In the genomic region with DNA sequence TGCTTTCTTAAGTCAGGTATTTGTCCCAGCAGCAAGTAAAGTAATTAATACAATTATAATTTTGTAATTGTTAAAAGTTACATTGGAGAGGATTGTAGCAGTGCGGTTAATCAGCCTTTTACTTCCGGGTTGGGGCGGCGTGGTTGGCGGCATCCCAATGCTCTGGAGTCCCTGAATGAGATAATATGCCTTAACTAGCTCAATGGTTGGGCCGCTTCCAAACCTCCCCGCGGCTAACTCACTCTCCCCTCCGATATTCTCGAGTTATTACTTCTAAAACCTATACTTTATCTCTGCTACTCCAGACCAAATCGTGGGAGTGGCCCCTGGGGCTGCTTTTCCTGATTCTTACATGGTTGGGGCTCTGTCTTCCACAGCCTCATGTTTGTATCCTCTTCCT, we compare ENCODE assay signal across 19 mouse cellular contexts. TPM values are rescaled to one million over a fixed set of nuclear protein-coding genes. Genes with fewer than 3 reads are reported as not detected.
A peak's percentile ranks its signal among the peaks of the same experiment; 100 is the strongest.
DNase-seq lines count a peak whose midpoint lies in the region; ATAC-seq lines count a peak whose summit lies in the region.
"Had no signal": no experiment of that assay in that cellular context is flagged by ENCODE, and none has a peak within 500 bp of the region (broad histone marks: within the 10 kb centered on the region; RNA-seq: fewer than 3 reads in every experiment).

No protein-coding gene starts in this region.

- no peak overlapping the region for H3K4me3 ChIP-seq in heart, embryonic 12.5 days
- no peak overlapping the region for H3K4me3 ChIP-seq in heart, embryonic 10.5 days
- no peak overlapping the region for H3K4me3 ChIP-seq in heart, embryonic 13.5 days
- H3K4me3 ChIP-seq in midbrain, embryonic 16.5 days (ENCODE audit: low read depth, low read length), result no peak overlapping the region
- H3K4me3 ChIP-seq: hindbrain, embryonic 13.5 days; limb, embryonic 15.5 days had no signal

- ATAC-seq in heart, embryonic 12.5 days (ENCODE audit: insufficient number of reproducible peaks, low FRiP score), result no peak
- ATAC-seq in heart, embryonic 13.5 days (ENCODE audit: extremely low read depth, insufficient number of reproducible peaks, low FRiP score, low TSS enrichment), result no peak
- peak; percentile 55 for ATAC-seq in megakaryocyte-erythroid progenitor cell, adult 5-6 weeks (replicated peaks; ENCODE audit: low FRiP score, low TSS enrichment, poor library complexity, severe bottlenecking)
- no peak for ATAC-seq in midbrain, embryonic 16.5 days
- ATAC-seq: intestine, postnatal 0 days had no signal

- H3K27me3 ChIP-seq in heart, embryonic 12.5 days (replicated peaks), result peaks cover 4% of the 10 kb centered on the region; the same call in 1 of the 2 replicates
- H3K27me3 ChIP-seq in heart, embryonic 10.5 days (ENCODE audit: insufficient read depth, poor library complexity, severe bottlenecking), result 0 out of 2 replicates have a peak, but pooled peaks cover 6% of the 10 kb centered on the region
- peaks cover 13% of the 10 kb centered on the region; the same call in 1 of the 2 replicates for H3K27me3 ChIP-seq in heart, embryonic 13.5 days (replicated peaks)
- H3K27me3 ChIP-seq in midbrain, embryonic 16.5 days (ENCODE audit: control insufficient read depth, insufficient read depth, low read depth, low read length), result no peaks in the 10 kb centered on the region
- H3K27me3 ChIP-seq: hindbrain, embryonic 13.5 days; limb, embryonic 15.5 days had no signal

- H3K27ac ChIP-seq in heart, embryonic 12.5 days (ENCODE audit: poor library complexity, severe bottlenecking), result no peak overlapping the region
- H3K27ac ChIP-seq in heart, embryonic 10.5 days, result no peak overlapping the region
- H3K27ac ChIP-seq in heart, embryonic 13.5 days (replicated peaks), result no peak overlapping the region
- no peak overlapping the region for H3K27ac ChIP-seq in midbrain, embryonic 16.5 days (ENCODE audit: low read length)
- H3K27ac ChIP-seq: hindbrain, embryonic 13.5 days; limb, embryonic 15.5 days had no signal

- H3K4me2 ChIP-seq in heart, embryonic 12.5 days, result peak overlapping the region; percentile 8; the same call in 1 of the 2 replicates
- H3K4me2 ChIP-seq in heart, embryonic 13.5 days, result peak overlapping the region; percentile 26; the same call in 1 of the 2 replicates
- no peak overlapping the region for H3K4me2 ChIP-seq in midbrain, embryonic 16.5 days (ENCODE audit: low read length)
- H3K4me2 ChIP-seq: hindbrain, embryonic 13.5 days; limb, embryonic 15.5 days had no signal

- no peaks in the 10 kb centered on the region for H3K9me3 ChIP-seq in heart, embryonic 12.5 days (replicated peaks)
- no peaks in the 10 kb centered on the region for H3K9me3 ChIP-seq in heart, embryonic 10.5 days
- H3K9me3 ChIP-seq in heart, embryonic 13.5 days, result no peaks in the 10 kb centered on the region
- H3K9me3 ChIP-seq in midbrain, embryonic 16.5 days (replicated peaks; ENCODE audit: control insufficient read depth, low read length, poor library complexity, severe bottlenecking), result no peaks in the 10 kb centered on the region
- H3K9me3 ChIP-seq: hindbrain, embryonic 13.5 days; limb, embryonic 15.5 days had no signal

- no peaks in the 10 kb centered on the region for H3K36me3 ChIP-seq in heart, embryonic 12.5 days
- no peaks in the 10 kb centered on the region for H3K36me3 ChIP-seq in heart, embryonic 10.5 days
- no peaks in the 10 kb centered on the region for H3K36me3 ChIP-seq in heart, embryonic 13.5 days
- H3K36me3 ChIP-seq in midbrain, embryonic 16.5 days (ENCODE audit: control insufficient read depth, insufficient read depth, low read length), result no peaks in the 10 kb centered on the region
- H3K36me3 ChIP-seq: hindbrain, embryonic 13.5 days; limb, embryonic 15.5 days had no signal

- no peak overlapping the region for H3K9ac ChIP-seq in heart, embryonic 12.5 days
- H3K9ac ChIP-seq in heart, embryonic 13.5 days, result no peak overlapping the region
- no peak overlapping the region for H3K9ac ChIP-seq in midbrain, embryonic 16.5 days (ENCODE audit: low read depth, low read length)
- H3K9ac ChIP-seq: hindbrain, embryonic 13.5 days; limb, embryonic 15.5 days had no signal

- WGBS in heart, embryonic 12.5 days, result 57% methylated on average over 11 of the region's 11 CpGs
- 64% methylated on average over 11 of the region's 11 CpGs for WGBS in heart, embryonic 10.5 days
- 52% methylated on average over 11 of the region's 11 CpGs for WGBS in heart, embryonic 13.5 days
- whole genome bisulfite sequencing in midbrain, embryonic 16.5 days, result 77% methylated on average over 11 of the region's 11 CpGs

- no peaks in the 10 kb centered on the region for H3K4me1 ChIP-seq in heart, embryonic 12.5 days (replicated peaks)
- no peaks in the 10 kb centered on the region for H3K4me1 ChIP-seq in heart, embryonic 10.5 days
- H3K4me1 ChIP-seq in heart, embryonic 13.5 days, result no peaks in the 10 kb centered on the region
- H3K4me1 ChIP-seq in midbrain, embryonic 16.5 days (ENCODE audit: control insufficient read depth, insufficient read depth, low read length), result no peaks in the 10 kb centered on the region
- H3K4me1 ChIP-seq: hindbrain, embryonic 13.5 days; limb, embryonic 15.5 days had no signal

- DNase-seq in adrenal gland, postnatal 10 days, result peak; percentile 13
- no peak for DNase-seq in adrenal gland, postnatal 14 days
- no peak for DNase-seq in heart, embryonic 10.5 days (ENCODE audit: low spot score)
- no peak for DNase-seq in kidney, postnatal 10 days
- DNase-seq: adrenal gland, adult 2 months; cerebellum, postnatal 14 days; kidney, postnatal 4 days; lung, adult 18-20 months; right cerebral cortex, postnatal 14 days had no signal

RNA-seq across cellular contexts. Expression of a gene that starts 1.0 kb away (rescaled TPM):
- total RNA-seq in adrenal gland, postnatal 10 days (2021), result not detected
- total RNA-seq in adrenal gland, postnatal 14 days (2021), result not detected in 2 replicates
- not detected in 2 replicates for polyA plus RNA-seq in heart, embryonic 12.5 days (2016; fragmentation: Nextera tagmentation; extraction: Ambion mirVana)
- not detected in 2 replicates for polyA plus RNA-seq in heart, embryonic 10.5 days (2016; fragmentation: Nextera tagmentation; extraction: Ambion mirVana)
- not detected in 2 replicates for polyA plus RNA-seq in heart, embryonic 13.5 days (2015; fragmentation: Nextera tagmentation; extraction: Ambion mirVana)
- total RNA-seq in megakaryocyte-erythroid progenitor cell, adult 5-6 weeks (2014; fragmentation: Nextera tagmentation), result not detected in 2 replicates
- total RNA-seq in megakaryocyte-erythroid progenitor cell, adult 5-6 weeks (2017), result not detected in 2 replicates
- not detected in 2 replicates for polyA plus RNA-seq in midbrain, embryonic 16.5 days (2015; fragmentation: Nextera tagmentation; extraction: Ambion mirVana)
- total RNA-seq: adrenal gland, adult 2 months; CH12.LX; left cerebral cortex, adult 8-10 months had no signal
- polyA plus RNA-seq: adrenal gland, adult 2 months; hindbrain, embryonic 13.5 days; intestine, postnatal 0 days; limb, embryonic 15.5 days; neural tube, embryonic 14.5 days had no signal

RNA-seq across cellular contexts. Expression of a gene that starts 8.0 kb away (rescaled TPM):
- not detected for total RNA-seq in adrenal gland, postnatal 10 days (2021)
- total RNA-seq in adrenal gland, postnatal 14 days (2021), result not detected in 2 replicates
- not detected in 2 replicates for polyA plus RNA-seq in heart, embryonic 12.5 days (2016; fragmentation: Nextera tagmentation; extraction: Ambion mirVana)
- polyA plus RNA-seq in heart, embryonic 10.5 days (2016; fragmentation: Nextera tagmentation; extraction: Ambion mirVana), result not detected in 2 replicates
- 0.08 TPM in 1 of 2 replicates, not detected in the other for polyA plus RNA-seq in heart, embryonic 13.5 days (2015; fragmentation: Nextera tagmentation; extraction: Ambion mirVana)
- not detected in 2 replicates for total RNA-seq in megakaryocyte-erythroid progenitor cell, adult 5-6 weeks (2014; fragmentation: Nextera tagmentation)
- total RNA-seq in megakaryocyte-erythroid progenitor cell, adult 5-6 weeks (2017), result not detected in 2 replicates
- polyA plus RNA-seq in midbrain, embryonic 16.5 days (2015; fragmentation: Nextera tagmentation; extraction: Ambion mirVana), result 0.35 and 0.70 TPM in 2 replicates
- total RNA-seq: adrenal gland, adult 2 months had no signal
- polyA plus RNA-seq: adrenal gland, adult 2 months had no signal

RNA-seq across cellular contexts. Expression of a gene that starts 17.0 kb away (rescaled TPM):
- total RNA-seq in adrenal gland, postnatal 10 days (2021), result not detected
- total RNA-seq in adrenal gland, postnatal 14 days (2021), result not detected in 2 replicates
- polyA plus RNA-seq in heart, embryonic 12.5 days (2016; fragmentation: Nextera tagmentation; extraction: Ambion mirVana), result not detected in 2 replicates
- polyA plus RNA-seq in heart, embryonic 10.5 days (2016; fragmentation: Nextera tagmentation; extraction: Ambion mirVana), result not detected in 2 replicates
- polyA plus RNA-seq in heart, embryonic 13.5 days (2015; fragmentation: Nextera tagmentation; extraction: Ambion mirVana), result not detected in 2 replicates
- not detected in 2 replicates for total RNA-seq in megakaryocyte-erythroid progenitor cell, adult 5-6 weeks (2014; fragmentation: Nextera tagmentation)
- not detected in 2 replicates for total RNA-seq in megakaryocyte-erythroid progenitor cell, adult 5-6 weeks (2017)
- 0.28 TPM in 1 of 2 replicates, not detected in the other for polyA plus RNA-seq in midbrain, embryonic 16.5 days (2015; fragmentation: Nextera tagmentation; extraction: Ambion mirVana)
- total RNA-seq: adrenal gland, adult 2 months; CH12.LX; left cerebral cortex, adult 8-10 months had no signal
- polyA plus RNA-seq: adrenal gland, adult 2 months; hindbrain, embryonic 13.5 days; intestine, postnatal 0 days; neural tube, embryonic 14.5 days had no signal

RNA-seq across cellular contexts. Expression of a gene that starts 26.7 kb away (rescaled TPM):
- not detected for total RNA-seq in adrenal gland, postnatal 10 days (2021)
- not detected in 2 replicates for total RNA-seq in adrenal gland, postnatal 14 days (2021)
- polyA plus RNA-seq in heart, embryonic 12.5 days (2016; fragmentation: Nextera tagmentation; extraction: Ambion mirVana), result not detected in 2 replicates
- polyA plus RNA-seq in heart, embryonic 10.5 days (2016; fragmentation: Nextera tagmentation; extraction: Ambion mirVana), result not detected in 2 replicates
- polyA plus RNA-seq in heart, embryonic 13.5 days (2015; fragmentation: Nextera tagmentation; extraction: Ambion mirVana), result not detected in 2 replicates
- total RNA-seq in megakaryocyte-erythroid progenitor cell, adult 5-6 weeks (2014; fragmentation: Nextera tagmentation), result not detected in 2 replicates
- total RNA-seq in megakaryocyte-erythroid progenitor cell, adult 5-6 weeks (2017), result not detected in 2 replicates
- 0.10 TPM in 1 of 2 replicates, not detected in the other for polyA plus RNA-seq in midbrain, embryonic 16.5 days (2015; fragmentation: Nextera tagmentation; extraction: Ambion mirVana)
- total RNA-seq: adrenal gland, adult 2 months; CH12.LX; left cerebral cortex, adult 8-10 months had no signal
- polyA plus RNA-seq: adrenal gland, adult 2 months; hindbrain, embryonic 13.5 days; intestine, postnatal 0 days; neural tube, embryonic 14.5 days had no signal

RNA-seq across cellular contexts. Expression of a gene that starts 35.7 kb away (rescaled TPM):
- total RNA-seq in adrenal gland, postnatal 10 days (2021), result 1 to 10 TPM; 3.5 to 4.2 TPM
- total RNA-seq in adrenal gland, postnatal 14 days (2021), result 1.4 and 2.3 TPM in 2 replicates
- polyA plus RNA-seq in heart, embryonic 12.5 days (2016; fragmentation: Nextera tagmentation; extraction: Ambion mirVana), result 25.1 TPM in 2 replicates
- polyA plus RNA-seq in heart, embryonic 10.5 days (2016; fragmentation: Nextera tagmentation; extraction: Ambion mirVana), result 26.7 and 31.9 TPM in 2 replicates
- polyA plus RNA-seq in heart, embryonic 13.5 days (2015; fragmentation: Nextera tagmentation; extraction: Ambion mirVana), result 20.6 and 26.7 TPM in 2 replicates
- total RNA-seq in megakaryocyte-erythroid progenitor cell, adult 5-6 weeks (2014; fragmentation: Nextera tagmentation), result not detected in 2 replicates
- 3.2 TPM in 1 of 2 replicates, not detected in the other for total RNA-seq in megakaryocyte-erythroid progenitor cell, adult 5-6 weeks (2017)
- 0.34 and 1.1 TPM in 2 replicates for polyA plus RNA-seq in midbrain, embryonic 16.5 days (2015; fragmentation: Nextera tagmentation; extraction: Ambion mirVana)
